Mouse (Mus musculus): ENCODE measurements around the gene Glb1l. TPM values are rescaled to one million over a fixed set of nuclear protein-coding genes. Genes with fewer than 3 reads are reported as not detected.
A peak's percentile ranks its signal among the peaks of the same experiment; 100 is the strongest.

Gene Glb1l
- 13.3 and 14.5 TPM in 2 replicates for polyA plus RNA-seq (2016; fragmentation: Nextera tagmentation; extraction: Ambion mirVana)

- H3K36me3 ChIP-seq (replicated peaks): peaks cover 38% of the 10 kb centered on the region
- WGBS: 5% methylated on average over 42 of the region's 42 CpGs
- peak within 1 kb of the TSS; percentile 82 for H3K4me3 ChIP-seq
- peak; percentile 96 for DNase-seq (ENCODE audit: low spot score)
- H3K27ac ChIP-seq (replicated peaks): peak within 1 kb of the TSS; percentile 89
- H3K27me3 ChIP-seq (replicated peaks; ENCODE audit: low read depth, poor library complexity, severe bottlenecking): peaks cover 20% of the 10 kb centered on the region; the same call in 1 of the 2 replicates
- H3K4me1 ChIP-seq: peaks cover 42% of the 10 kb centered on the region
- no peaks in the 10 kb centered on the region for H3K9me3 ChIP-seq
Observed at GRCm38 (mm10) chr1:75210136-75211087, at the start of gene Glb1l, which contains the start of gene Stk16. Gene Glb1l (minus strand): TSS chr1:75210813. Gene Stk16 (plus strand): TSS chr1:75210838.

- no peak for DNase-seq (ENCODE audit: low spot score)
- WGBS: 74% methylated on average over 10 of the region's 10 CpGs
- Histone ChIP-seq H3K9me3 (no peaks in the 10 kb centered on the region), H3K4me1 (peaks cover 11% of the 10 kb centered on the region), H3K27me3 (replicated peaks; ENCODE audit: low read depth, poor library complexity, severe bottlenecking) (peaks cover 21% of the 10 kb centered on the region), H3K27ac (replicated peaks) (no peak overlapping the region), H3K36me3 (replicated peaks) (no peaks in the 10 kb centered on the region), H3K4me3 (no peak overlapping the region)
Observed at GRCm38 (mm10) chr1:75255516-75256046, 45.0 kb upstream of the Glb1l start.

- Histone ChIP-seq H3K27ac (replicated peaks) (no peak overlapping the region), H3K4me3 (no peak overlapping the region), H3K27me3 (replicated peaks; ENCODE audit: low read depth, poor library complexity, severe bottlenecking) (peaks cover 19% of the 10 kb centered on the region), H3K36me3 (replicated peaks) (no peaks in the 10 kb centered on the region), H3K4me1 (peaks cover 15% of the 10 kb centered on the region), H3K9me3 (no peaks in the 10 kb centered on the region)
- no peak for DNase-seq (ENCODE audit: low spot score)
- WGBS: 81% methylated on average over 8 of the region's 8 CpGs
Observed at GRCm38 (mm10) chr1:75254625-75255013, 44.0 kb upstream of the Glb1l start.

GRCm38 (mm10) chr1:75253849-75254624, 43.4 kb upstream of the Glb1l start:
- Histone ChIP-seq H3K4me3 (no peak overlapping the region), H3K9me3 (no peaks in the 10 kb centered on the region), H3K36me3 (replicated peaks) (no peaks in the 10 kb centered on the region), H3K27me3 (replicated peaks; ENCODE audit: low read depth, poor library complexity, severe bottlenecking) (peaks cover 19% of the 10 kb centered on the region), H3K27ac (replicated peaks) (no peak overlapping the region), H3K4me1 (peaks cover 15% of the 10 kb centered on the region)
- DNase-seq (ENCODE audit: low spot score): peak; percentile 80
- WGBS: 64% methylated on average over 16 of the region's 16 CpGs

- no peak overlapping the region for H3K27ac ChIP-seq (replicated peaks)
- WGBS: 76% methylated on average over 16 of the region's 16 CpGs
- no peak for DNase-seq (ENCODE audit: low spot score)
- H3K4me3 ChIP-seq: no peak overlapping the region
- no peaks in the 10 kb centered on the region for H3K36me3 ChIP-seq (replicated peaks)
- peaks cover 19% of the 10 kb centered on the region for H3K27me3 ChIP-seq (replicated peaks; ENCODE audit: low read depth, poor library complexity, severe bottlenecking)
- H3K9me3 ChIP-seq: no peaks in the 10 kb centered on the region
- H3K4me1 ChIP-seq: peaks cover 21% of the 10 kb centered on the region
Observed at GRCm38 (mm10) chr1:75253029-75253428, 42.4 kb upstream of the Glb1l start.

GRCm38 (mm10) chr1:75252308-75252707, 41.7 kb upstream of the Glb1l start:
- 68% methylated on average over 13 of the region's 13 CpGs for WGBS
- H3K4me1 ChIP-seq: peaks cover 28% of the 10 kb centered on the region
- H3K36me3 ChIP-seq (replicated peaks): no peaks in the 10 kb centered on the region
- H3K9me3 ChIP-seq: no peaks in the 10 kb centered on the region
- no peak overlapping the region for H3K27ac ChIP-seq (replicated peaks)
- no peak overlapping the region for H3K4me3 ChIP-seq
- peaks cover 19% of the 10 kb centered on the region for H3K27me3 ChIP-seq (replicated peaks; ENCODE audit: low read depth, poor library complexity, severe bottlenecking)
- no peak for DNase-seq (ENCODE audit: low spot score)

- DNase-seq (ENCODE audit: low spot score): peak; percentile 86
- Histone ChIP-seq H3K36me3 (replicated peaks) (no peaks in the 10 kb centered on the region), H3K4me3 (peak overlapping the region; percentile 37), H3K9me3 (no peaks in the 10 kb centered on the region), H3K27ac (replicated peaks) (no peak overlapping the region), H3K4me1 (peaks cover 32% of the 10 kb centered on the region), H3K27me3 (replicated peaks; ENCODE audit: low read depth, poor library complexity, severe bottlenecking) (peaks cover 19% of the 10 kb centered on the region)
- WGBS: 7% methylated on average over 22 of the region's 22 CpGs
Observed at GRCm38 (mm10) chr1:75251112-75251970, 40.7 kb upstream of the Glb1l start.

GRCm38 (mm10) chr1:75250498-75250897, 39.9 kb upstream of the Glb1l start:
- 53% methylated on average over 3 of the region's 3 CpGs for WGBS
- H3K36me3 ChIP-seq (replicated peaks): no peaks in the 10 kb centered on the region
- H3K4me1 ChIP-seq: peaks cover 32% of the 10 kb centered on the region
- H3K9me3 ChIP-seq: no peaks in the 10 kb centered on the region
- H3K27ac ChIP-seq (replicated peaks): no peak overlapping the region
- no peak for DNase-seq (ENCODE audit: low spot score)
- no peak overlapping the region for H3K4me3 ChIP-seq
- H3K27me3 ChIP-seq (replicated peaks; ENCODE audit: low read depth, poor library complexity, severe bottlenecking): peaks cover 19% of the 10 kb centered on the region

GRCm38 (mm10) chr1:75248041-75248772, 37.6 kb upstream of the Glb1l start:
- no peak for DNase-seq (ENCODE audit: low spot score)
- peaks cover 14% of the 10 kb centered on the region for H3K36me3 ChIP-seq (replicated peaks)

GRCm38 (mm10) chr1:75247071-75247930, 36.7 kb upstream of the Glb1l start:
- DNase-seq (ENCODE audit: low spot score): no peak
- H3K4me3 ChIP-seq: no peak overlapping the region
- WGBS: 79% methylated on average over 16 of the region's 16 CpGs
- H3K36me3 ChIP-seq (replicated peaks): peaks cover 19% of the 10 kb centered on the region
- H3K27me3 ChIP-seq (replicated peaks; ENCODE audit: low read depth, poor library complexity, severe bottlenecking): peaks cover 8% of the 10 kb centered on the region
- no peaks in the 10 kb centered on the region for H3K9me3 ChIP-seq
- H3K4me1 ChIP-seq: peaks cover 35% of the 10 kb centered on the region
- H3K27ac ChIP-seq (replicated peaks): peak overlapping the region; percentile 44; the same call in 1 of the 2 replicates

More at GRCm38 (mm10) chr1:75248041-75248772, 37.6 kb upstream of the Glb1l start:
- peaks cover 35% of the 10 kb centered on the region for H3K4me1 ChIP-seq
- H3K27me3 ChIP-seq (replicated peaks; ENCODE audit: low read depth, poor library complexity, severe bottlenecking): peaks cover 17% of the 10 kb centered on the region
- no peak overlapping the region; the same call in 1 of the 2 replicates for H3K27ac ChIP-seq (replicated peaks)
- no peaks in the 10 kb centered on the region for H3K9me3 ChIP-seq
- WGBS: 53% methylated on average over 9 of the region's 9 CpGs
- H3K4me3 ChIP-seq: no peak overlapping the region
